Mouse (Mus musculus) thymus, postnatal 14 days (tissue): Measurements from ENCODE around the gene Tarbp1.

Experiments
- DNase-seq: peaks from one replicate; pipeline ENCODE4 v3.0.0; 2021

Gene Tarbp1

DNA sequence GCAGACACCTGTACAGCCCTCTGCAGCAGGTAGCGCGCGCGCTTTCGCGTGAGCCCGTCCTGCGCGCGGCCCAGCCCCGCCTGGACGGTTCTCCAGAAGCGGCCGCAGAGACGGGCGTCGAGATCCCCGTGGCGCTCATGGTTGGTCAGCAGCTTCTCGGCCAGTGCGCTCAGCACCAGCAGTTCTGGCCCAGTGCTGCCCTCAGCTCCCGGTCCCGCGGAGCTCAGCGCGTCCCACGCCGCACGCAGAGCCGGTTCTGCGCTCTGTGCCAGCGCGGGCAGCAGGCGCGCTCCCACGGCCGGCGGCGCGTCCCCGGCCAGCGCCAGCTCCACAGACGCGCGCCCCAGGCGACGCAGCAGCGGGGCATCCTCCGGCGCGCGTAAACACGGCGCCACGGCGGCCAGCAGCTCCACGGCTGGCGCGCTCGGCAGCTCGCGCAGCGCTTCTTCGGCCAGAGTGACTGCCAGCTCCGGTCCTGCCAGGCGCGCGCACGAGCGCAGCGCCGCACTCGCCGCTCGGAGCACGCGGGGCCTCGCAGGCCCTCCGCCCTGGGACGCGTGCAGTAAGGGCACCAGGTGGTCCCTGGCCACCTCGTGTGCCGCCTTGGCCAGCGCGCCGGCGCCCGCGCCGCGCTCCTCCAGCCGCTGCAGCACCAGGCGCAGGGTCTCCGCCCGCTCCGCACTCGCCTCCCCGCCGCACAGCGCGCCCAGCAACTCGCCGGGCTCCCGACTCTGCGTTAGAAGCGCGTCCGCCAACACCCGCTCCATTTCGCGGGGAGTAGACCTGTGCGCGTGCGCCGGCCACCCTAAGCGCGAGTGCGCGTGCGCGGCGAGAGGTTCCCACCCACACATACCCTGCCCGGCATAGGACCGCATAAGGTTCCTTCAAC lies at the start of gene Tarbp1:
Gene Tarbp1 (minus strand): TSS at position 767 of the 889 bp plus-strand sequence.
- peak; percentile 95 for DNase-seq

DNA sequence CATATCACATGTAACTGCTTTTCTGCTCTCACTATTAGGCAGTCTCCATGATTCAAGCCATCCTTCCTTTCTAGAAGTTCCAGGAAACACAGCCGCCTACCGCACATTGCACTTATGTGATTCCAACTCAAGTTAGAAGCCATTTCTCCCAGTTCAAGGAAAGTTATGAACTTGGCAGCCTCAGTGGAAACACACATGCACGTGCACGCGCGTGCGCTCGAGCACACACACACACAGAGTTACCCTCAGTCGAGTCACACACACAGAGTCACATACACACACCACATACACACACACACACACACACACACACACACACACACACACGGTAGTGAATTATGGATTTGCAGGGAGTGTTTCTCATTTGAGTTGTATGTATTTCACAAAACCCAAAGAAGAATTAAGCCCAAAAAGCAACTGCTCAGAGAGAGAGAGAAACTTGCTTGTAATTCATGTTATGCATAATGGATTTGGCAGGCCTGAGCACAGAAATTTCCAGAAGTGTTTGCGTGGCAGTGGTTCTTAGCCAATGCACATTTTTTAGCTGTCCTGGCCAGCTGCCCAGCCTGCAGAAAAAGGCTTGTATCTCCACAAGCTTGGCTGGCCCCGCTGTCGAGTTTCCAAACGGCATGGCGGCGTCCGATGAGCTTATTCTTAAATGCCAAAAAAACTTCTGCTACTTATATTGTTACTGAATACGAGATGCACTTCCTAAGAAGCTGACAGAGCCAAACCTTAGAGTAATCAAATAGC lies 49.5 kb upstream of the Tarbp1 start:
- DNase-seq, result no peak

- DNase-seq, result no peak
Observed at GRCm38 (mm10) chr8:126523060-126523574, 48.3 kb upstream of the Tarbp1 start.

- DNase-seq, result no peak
Observed at GRCm38 (mm10) chr8:126519447-126519975, 44.6 kb upstream of the Tarbp1 start.

DNA sequence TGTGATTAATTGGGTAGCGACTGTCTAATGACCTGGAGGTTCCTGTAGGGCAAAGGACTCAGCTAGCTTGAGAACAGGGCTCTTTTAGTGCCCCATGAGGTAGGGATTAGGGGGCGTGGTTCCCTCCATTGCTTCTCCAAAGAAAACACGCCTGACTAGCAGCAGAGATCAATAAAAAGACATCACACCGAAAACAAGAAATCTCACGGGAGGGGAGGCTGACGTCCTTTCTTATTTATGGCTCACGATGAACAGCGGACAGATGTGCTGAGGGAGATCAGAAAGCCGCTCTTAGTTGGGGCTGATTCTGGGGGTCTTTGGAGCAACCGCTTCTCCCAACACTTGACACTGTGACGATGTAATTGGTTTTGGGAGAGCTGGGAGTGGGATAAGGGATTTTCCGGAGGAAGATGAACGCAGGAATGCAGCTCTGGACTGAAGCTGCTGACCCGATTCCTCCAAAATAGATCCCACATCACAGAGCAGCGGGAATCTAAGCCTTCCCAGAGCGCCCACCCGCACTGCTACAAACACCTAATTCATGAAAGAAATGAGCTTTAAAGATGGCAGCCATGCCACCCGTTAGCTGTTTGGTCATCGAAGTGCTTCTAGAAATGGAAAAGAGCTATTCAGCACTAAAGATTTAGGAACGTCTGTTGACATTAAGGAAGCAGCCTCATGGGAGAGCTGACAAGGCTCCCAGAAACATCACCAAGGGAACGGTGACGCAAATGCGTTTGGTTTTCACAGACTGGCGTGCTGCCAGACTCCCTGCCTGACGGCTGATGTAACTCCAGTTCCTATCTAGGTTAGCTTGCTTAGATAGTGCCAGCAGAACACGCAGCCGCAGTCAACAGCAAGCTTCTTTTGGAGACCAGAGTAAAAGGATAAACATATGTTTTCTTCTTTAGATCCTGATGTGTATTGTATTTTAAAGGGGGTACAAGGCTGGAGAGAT lies 42.0 kb upstream of the Tarbp1 start:
- no peak for DNase-seq

- no peak for DNase-seq
Observed at GRCm38 (mm10) chr8:126514011-126514964, 39.4 kb upstream of the Tarbp1 start.

- DNase-seq, result no peak
Observed at GRCm38 (mm10) chr8:126510866-126511265, 36.0 kb upstream of the Tarbp1 start.

- DNase-seq, result no peak
Observed at GRCm38 (mm10) chr8:126509635-126510034, 34.8 kb upstream of the Tarbp1 start.

DNA sequence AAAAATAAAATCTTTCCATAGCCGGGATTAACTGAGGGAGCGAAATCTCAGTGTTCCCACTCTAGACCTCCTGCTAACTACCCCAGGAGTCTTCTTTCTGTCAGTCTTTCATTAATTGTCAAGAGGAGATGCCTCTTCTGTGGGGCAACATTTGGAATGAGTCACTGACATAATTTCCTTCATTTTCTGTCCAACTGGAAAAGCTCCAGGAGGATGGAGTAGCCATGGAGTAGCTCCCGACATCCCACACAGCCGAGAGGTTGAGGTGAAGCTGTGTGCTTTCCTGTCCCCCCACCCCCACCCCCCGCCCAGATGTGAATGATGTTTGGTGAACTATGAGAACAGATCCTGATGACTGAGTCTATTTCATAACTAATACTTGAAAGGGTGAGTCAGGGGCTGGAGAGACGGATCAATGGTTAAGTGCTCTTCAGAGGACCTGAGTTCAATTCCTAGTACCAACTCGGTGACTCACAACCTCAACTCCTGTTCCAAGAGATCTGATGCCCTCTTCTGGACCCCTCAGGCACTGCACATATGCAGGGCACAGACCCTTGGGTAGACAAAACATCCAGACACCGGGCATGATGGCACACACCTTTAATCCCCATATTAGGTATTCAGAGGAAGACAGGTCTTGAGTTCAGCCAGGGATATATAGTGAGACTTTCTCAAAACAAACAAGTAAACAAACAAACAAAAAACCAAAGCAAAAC lies 34.2 kb upstream of the Tarbp1 start:
- DNase-seq, result no peak

- DNase-seq, result no peak
Observed at GRCm38 (mm10) chr8:126508221-126508620, 33.4 kb upstream of the Tarbp1 start.

GRCm38 (mm10) chr8:126504492-126505182 lies 29.8 kb upstream of the Tarbp1 start:
- DNase-seq, result peak; percentile 55

DNA sequence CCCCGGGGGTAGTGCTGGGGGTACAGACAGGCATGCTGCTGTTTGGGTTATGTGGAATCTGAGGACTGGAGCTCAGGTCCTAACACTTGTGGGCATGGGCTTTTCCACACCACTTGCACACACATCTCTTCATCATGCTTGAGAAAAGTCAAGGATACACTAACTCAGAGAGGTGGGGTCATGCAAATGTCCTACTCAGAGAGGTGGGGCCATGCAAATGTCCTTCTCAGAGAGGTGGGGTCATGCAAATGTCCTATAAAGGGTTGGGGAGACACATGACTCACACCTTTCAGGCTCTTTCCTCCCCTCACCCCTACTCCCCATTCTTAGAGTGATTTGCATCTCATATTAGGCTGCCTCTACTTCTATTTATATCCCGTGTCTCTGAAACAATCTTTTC lies 27.9 kb upstream of the Tarbp1 start:
- DNase-seq, result no peak

GRCm38 (mm10) chr8:126499371-126499770 lies 24.5 kb upstream of the Tarbp1 start:
- DNase-seq, result no peak

GRCm38 (mm10) chr8:126498465-126498864 lies 23.6 kb upstream of the Tarbp1 start:
- DNase-seq, result no peak

- DNase-seq, result peak; percentile 91
Observed at GRCm38 (mm10) chr8:126497541-126498428, 22.9 kb upstream of the Tarbp1 start.

DNA sequence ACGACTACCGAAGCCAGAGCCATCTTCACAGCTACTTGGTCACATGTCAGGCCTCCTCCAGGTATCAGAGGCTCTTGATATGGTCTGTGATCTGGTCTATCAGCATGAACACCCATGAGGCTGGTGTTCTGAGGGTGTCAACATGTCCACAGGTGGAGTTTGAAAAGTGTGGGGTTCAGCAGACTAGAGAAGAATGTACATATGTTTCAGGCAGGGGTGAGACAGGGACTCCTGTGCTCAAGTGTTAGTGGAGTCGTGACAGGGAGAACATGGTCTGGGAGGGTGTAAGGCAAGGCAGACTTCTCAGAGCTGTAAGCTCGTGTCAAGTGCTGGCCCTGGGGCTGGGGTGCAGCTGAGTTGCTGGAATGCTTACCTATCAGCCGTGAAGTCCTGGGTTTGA lies 22.1 kb upstream of the Tarbp1 start:
- DNase-seq, result no peak

- DNase-seq, result no peak
Observed at GRCm38 (mm10) chr8:126495461-126495860, 20.6 kb upstream of the Tarbp1 start.
